Mouse (Mus musculus) heart, adult 2 months (tissue): ENCODE measurements around the gene Aoah.

ENCODE experiments used
- CTCF ChIP-seq: fragments of 200-600 bp; IDR thresholded peaks from 2 replicates; pipeline ENCODE4 v1.8.1; 2022; ENCODE audit warnings: antibody characterized with exemption, mild to moderate bottlenecking, moderate library complexity
- EP300 ChIP-seq: fragments of 200-500 bp; IDR thresholded peaks from 2 replicates; pipeline ENCODE4 v1.6.1; 2011; ENCODE audit warnings: low read depth, low read length, control low read depth; ENCODE audit not compliant: insufficient read depth
- POLR2A ChIP-seq: fragments of 200-500 bp; IDR thresholded peaks from 2 replicates; pipeline ENCODE4 v1.6.1; 2011; ENCODE audit warnings: mild to moderate bottlenecking, low read depth, low read length, control low read depth; ENCODE audit not compliant: insufficient read depth

GRCm38 (mm10) chr13:20920401-20920800, 126.5 kb downstream of the Aoah start:
- TF ChIP-seq POLR2A (no peak), CTCF (no peak), EP300 (no peak)
